Mouse (Mus musculus) kidney, adult 11 months (tissue): ENCODE results near the gene Dgcr6.
A peak's percentile ranks its signal among the peaks of the same experiment; 100 is the strongest.

Experiments used
- DNase-seq: peaks from one replicate; pipeline ENCODE4 v3.0.0; 2022

The Dgcr6 gene

DNA sequence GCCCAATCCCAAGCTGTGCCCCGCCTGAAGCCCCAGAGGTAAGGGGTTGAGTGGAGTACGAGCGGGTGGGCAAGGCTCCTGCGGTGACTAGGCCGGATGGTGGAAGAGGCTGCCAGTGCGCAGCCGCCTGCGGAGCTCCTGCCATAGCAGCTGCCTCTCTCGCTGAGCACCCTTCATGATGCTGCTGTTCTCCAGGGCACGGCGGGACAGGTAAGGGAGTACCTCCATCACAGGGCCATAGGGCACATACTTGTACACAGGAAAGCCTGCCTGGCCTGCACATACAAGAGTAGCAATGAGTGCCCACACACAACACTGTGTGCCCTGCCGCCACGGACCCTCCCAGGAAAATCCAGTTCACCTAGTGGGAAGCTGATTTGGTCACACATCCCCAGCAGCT, 19.4 kb downstream of the Dgcr6 start:
- DNase-seq = no peak

DNA sequence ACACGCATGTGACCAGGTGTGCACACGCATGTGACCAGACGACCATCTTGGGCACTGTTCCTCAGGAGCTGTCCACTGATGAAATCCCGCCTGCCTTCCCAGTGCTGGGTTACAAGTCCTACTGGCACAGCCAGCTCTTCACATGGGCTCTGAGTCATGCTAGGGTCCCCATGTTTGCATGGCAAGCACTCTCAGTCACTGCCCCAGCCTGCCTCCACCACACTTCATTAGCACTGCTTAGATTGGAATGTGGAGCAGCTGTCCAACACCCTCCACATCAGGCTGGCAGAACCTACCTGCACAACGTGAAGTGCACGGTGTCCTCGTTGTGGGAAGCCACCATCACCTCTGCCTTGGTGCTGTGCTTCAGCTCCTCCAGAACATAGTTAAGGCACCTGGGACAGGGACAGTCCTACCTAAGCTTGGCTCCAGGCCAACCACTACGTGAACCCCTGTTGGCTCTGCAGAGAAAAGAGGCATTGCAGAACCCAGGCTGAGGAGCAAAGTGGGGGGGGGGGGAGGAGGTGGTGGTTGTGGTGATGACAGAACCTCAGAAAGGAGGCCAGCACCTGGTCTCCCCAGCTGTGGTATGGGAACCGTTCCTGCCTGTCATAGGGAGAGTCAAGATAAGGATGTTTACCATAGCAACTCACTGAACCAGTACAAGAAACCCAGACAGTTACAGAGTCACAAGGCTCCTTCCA, 20.8 kb downstream of the Dgcr6 start:
- DNase-seq = no peak

DNA sequence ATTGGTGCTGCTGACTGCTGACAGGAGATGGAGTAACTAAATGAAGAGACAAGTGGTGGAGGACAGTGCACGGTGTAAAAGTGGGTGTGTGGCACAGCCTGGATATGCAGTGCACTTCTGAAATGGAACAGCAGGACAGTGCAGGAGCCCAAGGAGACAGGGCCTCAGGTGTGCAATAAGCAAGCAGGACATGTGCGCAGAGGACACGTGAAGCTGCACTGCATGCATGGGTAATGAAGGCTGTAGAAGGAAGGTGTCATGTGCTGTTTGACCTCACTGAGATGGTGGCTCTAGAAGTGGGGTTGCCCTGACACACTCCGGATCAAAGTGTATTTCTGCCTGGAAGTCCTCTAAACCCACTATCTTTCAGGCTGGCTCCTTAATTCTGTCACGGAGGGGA, 22.0 kb downstream of the Dgcr6 start:
- peak; percentile 71 for DNase-seq

DNA sequence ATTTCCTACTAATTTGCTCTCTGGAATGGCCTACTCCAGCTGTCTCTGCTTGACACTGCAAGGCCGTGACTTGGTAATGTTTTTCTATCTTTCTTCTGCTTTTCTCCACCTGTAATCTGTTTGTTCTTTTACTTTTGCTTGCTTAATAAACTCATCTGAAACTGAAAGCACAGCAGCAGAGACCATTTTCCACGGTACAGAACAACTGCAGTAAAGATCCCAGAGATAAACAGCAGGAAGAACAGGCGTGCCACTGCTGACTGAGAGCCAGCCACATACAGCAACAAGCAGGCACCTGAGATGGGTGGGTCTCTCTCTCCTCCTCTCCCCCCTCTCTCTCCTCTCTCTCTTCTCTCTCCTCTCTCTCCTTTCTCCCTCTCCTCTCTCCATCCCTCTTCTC, 22.5 kb downstream of the Dgcr6 start:
- no peak for DNase-seq

DNA sequence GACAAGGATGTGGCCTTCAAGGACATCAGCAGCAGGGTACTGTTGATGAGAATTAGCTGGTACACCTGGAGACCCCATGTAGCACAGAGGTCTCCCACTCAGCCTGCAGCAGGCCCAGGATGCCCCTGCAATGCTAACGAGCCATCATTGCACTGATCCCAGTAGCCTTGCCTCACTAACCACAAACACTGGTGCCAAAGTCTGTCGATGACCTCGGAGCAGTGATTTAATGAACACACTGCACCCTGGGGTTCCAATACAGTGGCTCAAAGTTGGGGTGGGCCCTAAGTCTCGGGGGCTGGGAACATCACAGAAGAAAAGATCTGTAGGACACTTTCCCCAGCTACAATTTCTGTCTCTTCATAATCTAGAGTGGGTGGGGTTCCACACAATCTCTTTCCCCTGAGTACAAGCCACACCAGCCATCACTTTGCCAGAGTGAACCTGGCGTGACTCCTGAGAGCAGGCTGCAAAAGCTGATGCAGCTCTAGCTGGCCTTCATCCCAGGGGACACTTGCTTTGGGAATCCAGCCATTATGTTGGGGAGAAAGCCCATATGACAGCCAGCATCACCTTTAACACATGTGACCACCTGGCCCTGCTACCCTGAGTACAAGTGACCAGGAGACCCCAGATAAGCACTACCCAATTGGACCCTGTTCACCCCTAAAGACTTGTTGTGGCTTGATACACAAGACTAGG, 25.8 kb downstream of the Dgcr6 start:
- DNase-seq = no peak

DNA sequence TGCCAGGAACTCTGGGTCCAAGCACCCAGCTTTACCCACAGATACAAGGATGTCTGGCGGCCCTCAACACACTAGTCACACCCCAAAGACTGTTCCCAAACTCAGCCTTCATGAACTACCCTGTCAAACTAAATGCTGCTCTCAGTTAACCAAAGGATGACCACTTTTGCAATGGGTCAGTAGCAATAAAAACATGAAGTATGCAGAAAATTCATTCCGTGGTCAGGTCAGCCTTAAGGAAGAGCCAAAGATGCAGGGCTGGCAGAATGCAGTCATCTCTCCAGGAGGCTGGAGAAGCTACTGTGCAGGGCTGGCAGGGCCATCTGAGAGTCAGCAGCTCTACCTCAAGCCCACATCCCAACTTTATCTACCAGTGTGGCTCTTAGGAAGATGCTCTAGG, 26.6 kb downstream of the Dgcr6 start:
- no peak for DNase-seq

DNA sequence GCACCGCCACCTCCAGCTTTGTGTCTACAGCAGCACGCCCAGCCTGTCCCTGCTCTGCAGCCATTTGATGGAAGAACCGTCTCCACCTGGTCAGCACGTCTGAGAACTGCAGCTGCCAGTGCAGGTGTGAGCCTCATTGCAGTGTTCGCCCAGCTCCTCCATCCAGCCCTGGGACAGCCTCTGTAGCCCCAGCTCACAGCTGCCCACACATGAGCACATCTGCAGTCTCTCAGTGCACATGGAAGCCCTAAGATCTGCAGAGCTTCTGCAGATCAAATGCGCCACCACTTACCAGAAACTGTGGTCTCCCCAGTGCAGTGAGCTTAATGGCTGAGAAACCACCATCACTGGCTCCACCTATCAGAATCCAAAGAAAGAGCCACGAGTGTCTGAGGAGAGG, 27.5 kb downstream of the Dgcr6 start:
- no peak for DNase-seq

DNA sequence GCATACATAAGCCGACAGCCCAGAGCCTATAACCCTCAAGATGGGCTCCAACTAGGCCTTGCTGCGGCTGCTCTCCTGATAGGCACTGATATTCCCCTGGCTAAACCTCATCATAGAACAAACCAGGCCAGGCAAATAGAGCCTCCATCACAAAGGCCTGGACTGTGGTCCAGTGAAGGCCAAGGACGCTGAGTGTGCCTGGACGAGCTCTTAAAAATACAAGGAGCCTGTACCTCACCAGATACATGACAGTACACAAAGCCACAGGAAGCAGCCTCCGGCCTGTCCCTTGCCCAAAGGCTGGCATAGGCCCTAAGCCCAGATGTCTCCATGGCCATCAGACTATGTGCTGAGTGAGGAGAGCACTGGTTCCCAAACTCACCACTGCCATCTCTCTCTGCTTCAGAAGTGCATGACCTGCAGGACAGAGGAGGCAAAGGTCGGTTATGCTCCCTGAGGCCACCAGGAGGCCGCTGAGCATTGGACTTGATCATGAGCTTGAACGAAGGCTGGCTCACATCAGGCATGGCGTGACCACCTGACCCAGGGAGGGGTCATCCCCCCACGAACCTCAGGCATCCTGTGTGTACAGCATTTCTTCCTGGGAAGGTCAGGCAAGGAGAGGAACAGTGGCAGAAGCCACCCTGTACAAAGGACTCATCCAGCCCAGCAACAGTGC, 28.6 kb downstream of the Dgcr6 start:
- peak; percentile 94 for DNase-seq

DNA sequence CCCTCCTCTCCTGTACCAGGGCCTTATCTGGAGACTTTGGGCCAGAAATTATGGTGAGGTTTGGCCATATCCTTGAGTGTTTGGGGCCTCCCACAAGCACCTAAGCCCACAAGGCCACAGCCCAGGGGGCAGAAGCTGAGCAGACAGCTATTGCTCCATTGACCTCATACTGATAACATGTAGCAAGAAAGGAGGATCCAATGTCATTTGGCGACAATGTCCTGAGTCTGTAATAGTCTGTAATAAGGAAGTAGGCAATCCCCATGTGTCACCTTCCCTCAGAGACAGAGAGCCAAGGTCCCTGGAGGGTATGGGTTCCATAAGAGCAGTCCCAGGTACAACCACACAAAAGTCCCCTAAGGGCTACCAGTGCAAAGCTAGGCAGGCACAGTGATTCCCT, 29.6 kb downstream of the Dgcr6 start:
- no peak for DNase-seq

DNA sequence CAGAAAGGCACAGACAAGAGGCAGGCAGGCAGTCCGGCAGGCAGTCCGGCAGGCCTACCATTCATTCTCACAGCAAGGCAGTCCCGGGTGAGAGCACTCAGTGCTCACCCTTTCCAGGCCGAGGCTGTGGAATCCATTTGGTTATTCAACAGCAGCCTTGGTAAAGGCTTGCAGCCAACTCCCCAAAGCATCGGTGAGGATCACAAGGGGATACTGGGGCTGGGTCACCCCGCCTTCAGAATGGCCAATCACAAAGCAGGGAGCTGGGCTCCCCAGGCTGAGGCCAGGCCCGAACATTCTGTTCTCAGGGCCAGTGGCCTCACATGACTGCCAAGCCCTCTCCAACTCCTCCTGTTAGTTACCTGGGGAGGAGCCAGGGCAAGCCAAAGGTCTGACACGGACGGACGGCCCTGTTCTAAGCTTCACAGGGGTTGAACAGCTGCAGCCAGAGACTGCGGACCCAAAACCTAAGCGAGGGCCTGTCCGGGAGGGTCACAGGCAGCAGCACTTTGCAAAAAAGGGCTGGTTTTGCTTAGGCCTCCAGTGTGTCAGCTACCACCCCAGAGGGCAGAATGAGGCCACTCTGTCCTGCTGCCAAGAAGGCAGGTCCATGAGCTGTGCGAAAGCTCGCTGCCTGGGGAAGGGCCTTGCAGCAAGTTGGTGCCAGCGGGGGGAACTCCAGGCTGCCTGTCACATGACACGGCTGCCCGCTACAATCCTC, 30.7 kb downstream of the Dgcr6 start:
- peak; percentile 98 for DNase-seq

DNA sequence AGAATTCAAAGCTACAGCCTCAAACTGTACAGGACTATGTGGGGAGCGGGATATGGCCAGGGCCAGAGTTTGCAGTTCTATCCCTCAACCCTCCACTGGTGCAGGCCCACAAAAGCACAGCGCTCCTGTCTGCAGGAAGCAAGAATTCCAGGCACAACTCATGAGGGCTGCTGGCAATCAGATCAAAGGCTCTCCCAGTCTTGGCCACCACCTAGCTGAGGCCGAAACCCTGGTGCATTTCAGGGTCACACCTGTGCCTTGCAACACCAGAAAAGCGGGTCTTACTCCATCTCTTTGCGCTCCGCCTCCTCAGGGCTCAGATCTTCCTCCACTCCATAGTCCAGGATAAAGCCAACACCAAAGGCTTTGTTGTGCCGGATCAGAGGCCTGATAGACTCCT, 31.6 kb downstream of the Dgcr6 start:
- DNase-seq = no peak

DNA sequence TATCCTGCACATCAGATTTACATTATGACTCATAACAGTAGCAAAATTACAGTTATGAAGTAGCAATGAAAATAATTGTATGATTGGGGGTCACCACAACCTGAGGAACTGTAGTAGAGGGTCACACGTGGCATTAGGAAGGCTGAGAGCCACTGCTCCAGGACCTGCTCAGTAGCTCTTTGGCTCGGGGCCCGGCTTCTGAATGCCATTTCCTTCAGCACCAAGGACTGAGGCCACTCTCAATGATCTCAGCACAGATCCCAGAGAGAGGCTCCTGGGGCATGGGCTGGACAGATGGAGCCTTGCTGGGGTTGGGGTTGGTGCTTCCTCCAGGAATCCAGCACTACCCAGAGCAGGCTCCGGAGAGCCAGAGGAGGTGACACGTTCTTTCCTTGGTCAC, 34.4 kb downstream of the Dgcr6 start:
- DNase-seq = no peak

DNA sequence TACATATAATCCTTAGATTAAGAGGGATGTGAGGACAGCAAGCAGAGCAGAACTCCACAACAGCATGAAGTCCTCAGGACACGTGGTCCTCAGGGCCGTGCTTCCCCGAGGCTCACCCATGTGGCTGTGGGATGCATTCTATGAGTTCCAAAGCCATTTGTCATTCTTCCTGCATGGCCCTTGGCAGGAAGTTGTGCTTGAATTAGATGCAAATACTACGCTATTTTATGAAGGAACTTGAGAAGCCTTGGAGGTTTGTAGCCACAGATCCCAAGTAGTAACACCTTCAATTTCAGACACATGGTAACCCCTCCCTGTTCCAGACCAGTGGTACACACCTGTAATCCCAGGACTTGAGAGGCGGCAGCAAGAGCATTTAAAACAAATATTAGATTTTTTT, 43.7 kb downstream of the Dgcr6 start:
- no peak for DNase-seq

DNA sequence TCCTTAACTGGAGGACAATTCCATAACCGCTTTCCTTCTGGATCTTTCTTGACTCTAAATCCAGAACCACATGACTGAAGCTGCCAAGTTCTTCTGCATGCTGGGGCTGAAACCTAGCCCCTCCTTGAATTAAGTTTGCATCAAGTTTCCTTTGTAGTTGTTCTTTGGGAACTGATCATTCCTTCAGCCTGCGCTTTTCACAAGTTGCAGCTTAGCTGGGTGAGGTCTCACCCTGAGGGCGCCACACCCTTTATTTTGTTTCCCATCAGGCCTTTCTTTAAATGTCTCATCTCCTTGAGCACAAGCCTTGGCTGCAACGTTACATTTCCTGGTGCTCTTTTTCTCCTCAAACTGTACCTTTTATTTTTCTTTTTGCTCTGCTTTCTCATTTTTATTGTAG, 50.2 kb downstream of the Dgcr6 start:
- DNase-seq = no peak

DNA sequence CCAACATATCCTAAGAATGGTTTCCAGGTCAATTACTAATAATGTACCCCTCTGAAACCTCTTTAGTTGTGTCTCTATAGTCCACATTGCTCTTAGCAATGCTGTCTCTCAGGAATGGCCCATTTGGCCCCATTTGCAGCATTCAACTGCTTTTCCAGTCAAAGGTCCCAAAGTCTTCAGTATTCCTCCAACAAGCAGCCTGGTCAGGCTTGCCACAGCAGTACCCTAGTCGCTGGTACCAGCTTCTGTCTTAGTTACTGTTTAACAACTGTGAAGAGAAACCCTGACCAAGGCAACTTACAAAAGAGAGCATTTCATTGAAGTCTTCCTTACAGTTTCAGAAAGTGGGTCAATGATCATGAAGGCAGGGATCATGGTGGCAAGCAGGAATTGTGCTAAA, 50.7 kb downstream of the Dgcr6 start:
- peak; percentile 61 for DNase-seq

DNA sequence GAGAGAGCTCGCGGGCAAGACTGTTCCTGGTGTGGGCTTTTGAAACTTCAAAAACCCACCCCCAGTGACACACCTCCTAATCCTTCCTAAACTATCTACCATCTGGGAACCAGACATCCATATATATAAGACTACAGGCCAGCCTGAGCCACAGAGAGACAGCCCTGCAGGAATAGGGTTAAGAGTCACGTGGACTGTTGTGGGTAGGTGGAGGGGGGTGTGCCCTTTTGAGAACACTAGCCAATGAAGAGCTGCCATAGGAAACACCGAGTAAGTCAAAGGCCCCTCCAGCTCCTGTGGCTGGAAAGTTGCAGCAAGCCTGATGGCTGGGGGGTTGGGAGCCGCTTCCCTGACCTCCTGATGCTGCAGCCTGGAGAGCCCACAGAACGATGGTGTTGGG, 51.1 kb downstream of the Dgcr6 start:
- no peak for DNase-seq

DNA sequence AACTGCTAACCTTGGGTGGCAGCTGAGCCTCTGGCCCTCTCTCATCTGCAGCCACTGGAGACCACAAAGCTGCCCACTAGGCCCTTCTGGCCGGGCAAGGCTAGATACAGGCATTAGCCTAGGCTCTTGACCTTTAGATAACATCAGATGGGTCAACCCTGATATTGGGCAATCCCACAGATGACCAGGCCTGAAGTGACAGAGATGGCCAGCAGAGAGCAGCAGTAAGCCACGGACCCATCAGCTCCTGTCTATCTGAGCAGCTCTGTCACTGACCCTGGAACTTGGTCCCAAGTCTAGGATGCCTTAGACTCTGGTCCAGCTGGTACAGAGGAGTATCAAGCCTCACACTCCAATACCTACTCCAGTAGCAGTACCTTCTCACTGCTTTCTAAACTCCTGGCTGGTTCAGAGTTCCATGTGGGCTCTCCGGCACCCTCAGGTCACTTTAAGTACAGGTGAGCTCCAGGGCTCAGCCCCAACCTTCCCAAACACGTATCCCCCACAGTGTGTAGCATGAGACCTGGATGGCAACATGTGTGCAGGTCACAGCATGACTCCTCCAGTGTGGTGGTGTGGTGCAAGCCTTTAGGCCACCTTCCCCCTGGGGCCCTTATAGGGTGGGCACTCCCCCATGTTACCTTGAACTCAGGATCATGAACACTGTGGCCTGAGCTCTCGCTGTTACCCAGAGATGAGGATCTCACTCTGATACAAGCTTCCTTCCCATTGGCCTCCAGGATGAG, 55.7 kb downstream of the Dgcr6 start:
- DNase-seq = peak; percentile 83

DNA sequence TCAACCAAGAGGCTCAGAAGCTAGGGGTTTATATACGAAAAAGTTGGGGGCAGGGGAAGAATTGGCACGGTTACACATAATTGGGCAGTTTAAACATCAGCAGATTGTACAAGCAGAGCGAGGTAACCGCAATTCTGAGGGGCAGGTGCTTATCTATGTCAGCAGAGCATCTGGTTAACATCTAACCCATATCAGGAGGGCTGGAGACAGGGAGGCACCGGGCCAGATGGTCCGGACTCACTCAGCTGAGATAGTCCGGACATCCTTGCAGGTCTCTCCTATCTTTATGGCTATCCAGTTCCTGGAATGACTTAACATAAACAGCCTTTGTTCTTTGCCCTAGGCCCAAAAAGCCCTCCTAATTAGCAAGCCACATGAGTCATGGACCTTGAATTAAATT, 58.4 kb downstream of the Dgcr6 start:
- no peak for DNase-seq

DNA sequence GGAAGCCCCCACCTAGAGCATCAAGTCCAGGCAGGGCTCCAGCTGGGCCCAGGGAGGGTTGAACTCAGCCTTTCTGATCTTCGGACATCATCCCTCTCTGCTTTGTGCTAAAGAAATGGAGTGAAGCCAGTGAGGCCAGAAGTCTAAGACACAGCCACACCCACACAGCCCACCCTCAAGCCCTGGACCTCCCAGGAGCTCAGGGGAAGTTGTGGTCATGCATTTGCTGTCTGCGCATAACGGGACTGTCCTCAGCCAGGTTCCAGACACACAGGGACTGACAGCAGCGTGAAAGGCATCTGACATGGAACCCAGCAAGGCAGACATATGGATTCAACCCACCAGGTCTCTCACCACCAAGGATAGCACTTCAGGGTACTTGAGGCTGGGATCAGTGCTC, 63.8 kb downstream of the Dgcr6 start:
- DNase-seq = no peak

DNA sequence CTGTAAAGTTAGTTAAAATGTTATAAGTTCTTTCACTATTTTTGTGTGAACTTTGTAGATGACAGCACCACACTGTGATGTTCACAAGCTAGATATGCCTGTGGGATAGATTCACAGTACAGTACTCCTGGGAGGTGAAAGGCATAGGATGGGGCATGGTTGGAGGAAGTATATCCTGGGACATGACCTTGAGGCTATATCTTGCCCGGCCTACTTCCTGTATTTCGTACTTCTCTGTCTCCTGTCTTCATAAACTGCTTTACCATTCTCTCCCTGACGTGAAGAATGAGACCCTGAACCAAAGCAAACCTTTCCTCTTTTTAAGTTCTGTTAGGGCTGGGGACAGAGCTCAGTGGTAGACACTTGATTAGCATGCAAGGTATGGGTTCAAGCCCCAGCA, 65.6 kb downstream of the Dgcr6 start:
- no peak for DNase-seq

DNA sequence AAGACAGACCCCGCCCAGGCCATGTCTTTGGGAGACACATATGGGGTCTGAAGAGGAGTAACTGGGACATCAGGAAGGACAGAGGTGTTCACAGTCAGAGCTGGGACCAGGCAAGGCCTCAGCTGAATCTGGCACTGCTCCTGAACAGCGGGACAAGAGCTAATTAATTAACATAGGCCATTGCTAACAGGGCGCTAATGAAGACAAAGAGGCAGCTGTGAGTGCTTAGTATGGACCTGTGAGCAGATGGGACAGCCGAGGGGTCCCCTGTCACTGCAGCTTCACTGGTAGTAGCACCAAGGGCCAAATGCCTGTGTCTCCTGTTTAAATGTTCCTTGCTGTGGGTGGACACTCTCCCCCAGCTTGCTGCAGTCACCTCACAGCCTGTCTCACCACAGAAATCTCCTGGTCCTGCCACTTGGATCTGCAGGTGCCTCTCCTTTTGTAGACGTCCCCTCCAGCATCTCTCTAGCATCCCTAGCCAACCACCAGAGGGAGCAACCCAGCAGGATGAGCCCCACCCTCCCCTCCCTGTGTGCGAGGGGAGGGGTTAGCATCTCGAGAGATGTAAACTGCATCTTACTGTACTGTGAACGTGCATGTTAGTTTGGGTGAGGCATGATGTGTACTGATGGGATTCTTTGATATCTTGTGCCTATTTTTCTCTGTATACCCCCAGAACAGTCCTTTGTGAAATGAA, 66.5 kb downstream of the Dgcr6 start:
- DNase-seq = no peak
